Mouse (Mus musculus): Measurements from ENCODE around the gene Itga9. TPM values are rescaled to one million over a fixed set of nuclear protein-coding genes. Genes with fewer than 3 reads are reported as not detected.
A peak's percentile ranks its signal among the peaks of the same experiment; 100 is the strongest.

Itga9 gene
- total RNA-seq, 2 experiments from 2014 or later: 6.9 to 8.2 TPM

DNA sequence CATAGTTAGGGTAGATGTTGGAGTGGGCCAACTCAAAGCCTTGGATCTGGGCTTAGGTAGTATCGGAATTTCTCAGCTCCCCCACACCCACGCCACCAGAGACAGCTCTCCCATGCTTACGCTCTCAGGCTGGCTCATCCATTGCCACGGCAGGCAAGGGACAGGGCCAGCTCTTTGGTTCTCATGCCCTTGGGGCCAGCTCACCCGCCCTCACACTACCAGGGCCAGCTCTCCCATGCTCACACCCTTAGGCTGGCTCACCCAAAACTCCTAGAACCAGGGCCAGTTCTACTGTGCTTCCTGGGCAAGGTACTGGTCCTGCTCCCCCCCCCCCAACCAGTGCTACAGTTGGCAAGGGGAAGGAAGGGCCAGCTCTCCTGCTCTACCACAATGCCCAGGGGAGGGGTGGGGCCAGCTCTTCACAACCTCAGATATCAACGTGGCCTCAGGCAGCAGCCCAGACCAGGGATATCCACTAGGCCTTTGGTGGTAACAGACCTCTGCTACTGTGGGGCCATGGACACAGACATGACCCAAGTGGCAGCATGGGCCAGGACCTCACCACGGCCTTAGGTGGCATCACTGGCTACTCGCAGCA lies 69.2 kb downstream of the Itga9 start:
- no peak for DNase-seq (ENCODE audit: extremely low spot score in 1 of 2, low spot score in 2 of 2)
- intact Hi-C loops (cut with DNase I): no loop called here

DNA sequence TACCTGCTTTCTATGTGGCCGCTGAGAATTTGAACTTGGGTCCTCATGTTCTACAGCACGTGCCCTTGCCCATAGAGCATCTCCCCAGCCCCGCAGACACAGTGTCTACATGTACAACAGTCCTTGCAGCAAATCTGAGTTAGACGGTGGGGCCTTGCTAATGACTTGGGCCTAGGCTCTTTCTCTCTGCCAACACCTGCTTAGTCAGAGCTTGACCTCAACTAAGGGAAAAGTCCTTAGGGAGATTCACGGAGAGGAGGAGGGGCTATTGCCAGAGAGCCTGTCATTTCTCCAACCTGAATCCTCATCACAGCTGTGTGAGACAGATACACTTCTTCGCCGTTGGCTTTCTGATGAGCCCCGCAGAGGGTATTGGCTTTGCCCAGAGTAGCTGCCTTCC lies 70.2 kb downstream of the Itga9 start:
- intact Hi-C loops (cut with DNase I): no loop called here
- no peak for DNase-seq (ENCODE audit: extremely low spot score in 1 of 2, low spot score in 2 of 2)

DNA sequence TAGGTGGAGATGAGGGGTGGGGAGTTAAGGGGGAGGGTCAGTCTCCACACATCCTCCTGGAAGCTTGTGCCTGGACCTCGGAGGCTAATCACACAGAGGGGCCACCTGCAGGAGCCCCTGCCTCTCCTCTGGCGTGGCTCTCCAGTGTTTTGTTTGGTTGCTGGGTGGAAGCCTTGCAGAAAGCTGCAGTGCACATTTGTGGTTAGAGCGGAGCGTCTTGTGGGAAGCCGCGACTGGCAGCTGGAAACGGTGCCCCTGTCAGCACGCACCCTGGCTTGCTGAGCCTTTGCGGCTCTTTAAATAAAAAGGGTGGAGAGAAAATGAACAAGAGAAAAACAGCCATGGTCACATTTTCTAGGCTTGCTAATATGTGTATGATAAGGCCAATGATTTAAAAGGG lies 70.9 kb downstream of the Itga9 start:
- no peak for DNase-seq (ENCODE audit: extremely low spot score in 1 of 2, low spot score in 2 of 2)
- intact Hi-C loops (cut with DNase I): no loop called here

DNA sequence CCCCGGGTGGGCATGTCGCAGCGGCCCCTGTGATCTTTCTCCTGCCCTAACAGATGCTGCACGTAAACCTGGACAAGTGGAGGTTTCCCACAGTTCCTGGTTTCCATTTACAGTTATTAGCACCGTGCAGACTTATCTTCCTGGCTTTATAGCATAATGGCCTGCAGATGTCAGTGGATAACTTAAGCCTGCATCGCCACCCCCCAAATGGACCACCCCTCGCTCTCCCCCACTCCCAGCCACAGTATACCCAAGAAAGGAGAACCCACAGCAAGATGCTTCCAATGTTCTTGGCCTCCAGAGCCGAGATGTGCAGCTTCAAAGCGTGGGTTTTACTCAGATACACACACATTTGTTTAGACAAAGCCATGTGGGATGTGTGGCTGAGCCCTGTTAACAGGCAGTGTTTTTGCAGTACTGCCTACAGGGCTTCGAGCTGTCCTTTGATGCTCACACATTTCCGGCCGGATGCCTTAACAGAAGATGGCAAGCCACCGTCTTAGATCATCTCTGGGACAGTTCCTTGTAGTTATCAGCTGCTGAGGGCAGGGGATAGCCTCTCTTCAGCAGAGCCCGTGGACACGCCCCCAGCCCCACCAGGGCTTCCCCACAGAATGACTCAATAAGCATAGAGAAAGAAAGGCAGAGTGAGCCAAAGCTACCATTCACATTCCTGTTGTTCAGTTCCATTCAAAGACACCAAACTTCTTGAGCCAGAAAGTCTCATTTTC lies 71.7 kb downstream of the Itga9 start:
- DNase-seq (ENCODE audit: extremely low spot score in 1 of 2, low spot score in 2 of 2): peak in 1 of 2 experiments; percentile 60
- intact Hi-C loops (cut with DNase I): no loop called here

DNA sequence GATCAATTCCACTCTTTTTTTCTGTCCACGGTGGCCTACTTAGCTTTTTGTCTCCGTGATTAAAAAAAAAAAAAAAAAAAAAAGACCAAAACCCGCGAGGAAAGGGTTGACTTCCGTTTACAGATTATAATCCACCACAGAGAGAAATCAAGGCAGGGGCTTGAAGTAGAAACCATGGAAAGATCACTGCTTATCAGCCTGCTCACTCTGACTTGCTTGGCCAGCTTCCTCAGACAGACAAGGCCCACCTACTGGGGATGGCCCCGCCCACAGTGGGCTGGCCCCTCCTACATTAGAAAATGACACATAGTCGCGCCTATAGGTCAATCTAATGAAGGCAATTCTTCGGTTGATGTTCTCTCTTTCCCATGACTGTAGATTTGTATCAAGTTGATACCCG lies 72.3 kb downstream of the Itga9 start:
- no peak for DNase-seq (ENCODE audit: extremely low spot score in 1 of 2, low spot score in 2 of 2)
- intact Hi-C loops (cut with DNase I): no loop called here

DNA sequence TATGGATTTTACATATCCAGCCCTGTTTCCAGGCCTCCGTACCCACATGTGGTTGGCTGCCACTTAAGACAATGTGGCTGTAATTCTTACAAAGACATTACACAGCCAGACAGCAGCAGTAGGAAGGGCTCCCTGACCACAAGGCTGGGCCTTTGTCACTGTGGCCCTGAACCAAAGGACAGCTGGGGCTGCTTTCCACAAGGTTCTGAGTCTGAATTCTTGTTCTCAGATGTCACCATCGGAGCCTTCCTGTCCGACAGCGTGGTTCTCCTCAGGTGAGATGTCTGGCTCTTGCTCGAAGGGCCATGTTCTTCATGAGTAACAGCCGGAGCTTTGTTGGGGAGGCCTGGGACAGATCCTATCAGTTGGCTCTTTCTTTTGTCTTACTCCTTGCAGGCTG lies 75.0 kb downstream of the Itga9 start:
- no peak for DNase-seq (ENCODE audit: extremely low spot score in 1 of 2, low spot score in 2 of 2)
- intact Hi-C loops (cut with DNase I): loop anchor here (5.0 to 10.0 kb wide), 2 partner anchors 74 to 193 kb away; partner anchors contain the start of gene Itga9

DNA sequence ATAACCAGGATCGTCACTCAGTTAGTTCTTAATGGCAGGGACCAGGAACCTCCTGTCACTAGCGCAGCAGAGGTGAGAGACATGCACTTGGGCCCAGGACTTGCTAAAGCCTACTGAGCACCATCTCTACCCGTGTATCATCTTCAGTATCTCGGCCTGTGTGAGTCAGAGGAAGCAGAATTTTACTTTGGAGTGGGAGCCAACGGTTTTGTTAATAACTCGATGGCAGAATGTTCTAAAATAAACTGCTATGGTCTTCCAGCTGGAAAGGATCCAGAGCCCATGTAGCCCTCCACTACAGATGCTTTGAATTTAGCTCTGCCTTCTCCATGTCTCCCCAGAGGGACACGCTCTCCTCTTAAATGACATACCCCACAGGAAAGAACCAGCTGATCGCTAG lies 75.7 kb downstream of the Itga9 start:
- intact Hi-C loops (cut with DNase I): loop anchor here (5.0 to 10.0 kb wide), 2 partner anchors 75 to 193 kb away; partner anchors contain the start of gene Itga9
- DNase-seq (ENCODE audit: extremely low spot score in 1 of 2, low spot score in 2 of 2): peak in 1 of 2 experiments; percentile 41

DNA sequence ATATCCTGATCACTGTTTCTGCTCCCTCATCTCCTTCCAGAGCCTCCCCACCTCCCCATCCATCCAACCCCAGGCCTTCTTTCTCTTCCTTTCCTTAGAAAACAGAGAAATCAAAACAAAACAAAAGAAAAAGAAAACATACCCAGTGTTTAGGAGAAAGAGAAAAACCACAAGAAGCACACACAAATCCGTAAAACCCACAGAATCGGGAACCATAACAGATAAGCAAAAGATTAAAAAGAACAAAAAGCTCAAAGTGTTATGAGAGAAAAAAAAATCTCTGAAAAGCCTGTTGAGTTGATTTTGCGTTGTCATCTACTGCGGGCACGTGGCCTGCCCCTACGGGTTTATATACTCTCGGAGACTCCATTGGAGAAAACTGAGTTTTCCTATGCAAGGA lies 77.0 kb downstream of the Itga9 start:
- no peak for DNase-seq (ENCODE audit: extremely low spot score in 1 of 2, low spot score in 2 of 2)
- intact Hi-C loops (cut with DNase I): loop anchor here (5.0 to 10.0 kb wide), 2 partner anchors 76 to 191 kb away; partner anchors contain the start of gene Itga9

DNA sequence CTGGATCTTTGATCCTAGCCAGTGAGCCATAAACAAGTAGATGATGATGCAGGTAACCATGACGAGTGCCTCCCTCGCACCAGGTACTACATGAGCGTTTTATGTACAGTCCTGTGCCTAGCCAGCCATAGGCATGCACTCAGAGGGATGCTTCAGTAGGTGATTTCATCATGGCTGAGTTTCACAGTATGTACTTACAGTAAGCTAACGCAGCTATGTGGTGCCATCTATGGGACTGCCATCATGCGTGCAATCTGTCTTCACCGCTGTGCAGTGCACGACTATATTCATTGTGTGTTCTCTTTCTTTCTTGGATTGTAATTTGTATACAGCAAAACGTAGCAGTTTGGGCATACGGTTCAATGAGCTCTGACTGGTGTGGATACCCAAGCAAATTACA lies 77.9 kb downstream of the Itga9 start:
- intact Hi-C loops (cut with DNase I): loop anchor here (5.0 to 10.0 kb wide), 2 partner anchors 77 to 190 kb away; partner anchors contain the start of gene Itga9
- DNase-seq (ENCODE audit: extremely low spot score in 1 of 2, low spot score in 2 of 2): peak in 1 of 2 experiments; percentile 29

DNA sequence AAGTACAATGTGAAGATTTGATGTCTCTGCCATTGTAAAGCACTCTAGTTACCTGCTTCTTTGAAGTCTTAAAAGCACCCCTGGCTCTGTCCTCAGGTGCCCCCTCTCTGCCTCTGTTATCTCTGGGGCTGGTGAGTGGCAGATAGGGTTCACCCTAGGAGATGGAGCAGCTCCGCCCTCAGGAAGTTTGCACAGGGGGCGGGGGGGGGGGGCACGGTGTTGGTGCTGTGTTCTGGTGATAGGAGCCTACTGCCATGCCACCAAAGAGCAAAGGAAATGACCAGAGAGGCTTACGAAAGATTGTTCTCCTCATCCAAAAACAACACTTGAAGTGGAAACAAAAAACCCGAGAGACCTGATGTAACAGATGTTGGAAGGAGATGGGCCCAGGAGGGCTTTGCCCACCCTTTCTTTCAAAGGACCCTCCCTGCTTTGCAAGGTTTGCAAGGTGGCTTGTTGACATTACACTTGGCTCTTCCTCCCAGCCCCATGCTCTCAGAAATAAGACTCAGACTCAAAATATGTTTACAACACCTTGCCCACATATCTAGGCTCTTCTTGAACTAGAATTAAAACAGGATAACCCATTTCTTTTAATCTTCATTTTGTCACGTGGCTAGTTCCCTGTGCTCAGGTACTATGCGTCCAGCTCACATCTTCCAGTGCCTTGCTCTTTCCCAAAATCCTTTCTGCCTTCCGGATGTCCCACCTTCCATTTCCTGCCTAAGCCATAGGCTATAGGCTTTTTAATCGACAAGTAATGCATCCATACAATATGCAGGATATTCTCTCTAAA lies 79.9 kb downstream of the Itga9 start:
- intact Hi-C loops (cut with DNase I): loop anchor here (10.0 kb wide), 1 partner anchor 188 kb away; no protein-coding TSS in a partner anchor
- no peak for DNase-seq (ENCODE audit: extremely low spot score in 1 of 2, low spot score in 2 of 2)

DNA sequence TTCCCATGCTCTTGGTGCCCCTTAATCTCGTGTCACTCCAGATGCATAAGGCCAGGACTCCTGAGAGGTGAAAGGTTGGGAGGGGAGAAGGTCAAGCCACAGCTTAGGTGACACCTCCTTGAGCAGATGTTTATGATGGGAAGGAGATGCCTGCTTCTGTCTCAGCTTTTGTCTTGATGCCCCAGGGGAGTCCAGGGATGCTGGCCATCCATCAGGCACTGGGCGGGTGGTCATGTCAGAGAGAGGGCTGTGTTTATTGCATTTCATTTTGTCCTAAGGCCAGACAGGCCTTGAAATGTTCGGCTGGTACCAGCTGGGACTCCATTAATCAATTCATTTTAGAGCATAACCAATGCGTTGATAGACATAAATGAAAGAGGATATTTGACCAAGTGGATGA lies 81.8 kb downstream of the Itga9 start:
- intact Hi-C loops (cut with DNase I): loop anchor here (10.0 kb wide), 1 partner anchor 187 kb away; no protein-coding TSS in a partner anchor

DNA sequence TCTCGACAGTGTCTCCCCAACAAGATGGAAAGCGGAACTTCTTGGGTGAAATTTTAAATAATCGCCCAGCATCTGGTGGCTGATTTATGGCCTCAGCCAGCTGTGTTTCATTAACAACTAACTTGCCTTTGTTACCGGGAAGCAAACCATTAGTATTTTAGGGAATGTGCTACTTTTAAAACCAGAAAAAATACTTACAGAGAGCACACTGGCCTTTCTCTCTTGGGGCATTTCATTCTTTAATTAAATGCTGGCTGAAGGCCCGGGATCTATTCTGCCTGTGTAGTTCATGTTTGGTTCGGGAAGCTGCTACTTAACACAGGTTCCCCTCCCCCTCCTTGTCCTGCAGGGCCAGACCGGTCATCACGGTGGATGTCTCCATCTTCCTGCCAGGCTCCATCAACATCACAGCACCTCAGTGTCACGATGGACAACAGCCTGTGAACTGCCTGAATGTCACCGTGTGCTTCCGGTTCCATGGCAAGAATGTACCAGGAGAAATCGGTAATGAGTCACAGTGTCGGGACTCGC lies 82.5 kb downstream of the Itga9 start:
- intact Hi-C loops (cut with DNase I): loop anchor here (10.0 kb wide), 1 partner anchor 186 kb away; no protein-coding TSS in a partner anchor
- DNase-seq (ENCODE audit: extremely low spot score in 1 of 2, low spot score in 2 of 2): no peak

More for the DNA sequence above, 81.8 kb downstream of the Itga9 start:
- no peak for DNase-seq (ENCODE audit: extremely low spot score in 1 of 2, low spot score in 2 of 2)

DNA sequence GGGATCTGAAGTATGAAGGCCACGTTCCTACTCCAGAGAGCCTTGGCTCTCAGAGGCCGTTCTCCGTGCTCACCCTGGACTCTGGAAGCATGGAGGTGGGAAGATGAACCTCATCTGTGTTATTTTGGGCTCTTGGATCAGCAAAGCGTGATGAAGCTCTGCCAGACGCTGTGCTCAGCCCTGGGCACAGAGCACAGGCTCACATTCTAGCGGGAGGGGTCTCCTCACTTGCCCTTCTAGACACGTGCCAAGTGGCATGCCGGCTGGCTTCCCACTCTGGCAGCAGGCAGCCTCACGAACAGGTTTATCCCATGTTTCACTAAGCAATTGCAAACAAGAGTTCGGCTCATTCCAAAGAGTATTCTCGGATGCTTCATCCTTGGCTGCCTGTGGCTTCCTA lies 86.8 kb downstream of the Itga9 start:
- intact Hi-C loops (cut with DNase I): no loop called here
- DNase-seq (ENCODE audit: extremely low spot score in 1 of 2, low spot score in 2 of 2): peak; percentile 67 to 68

DNA sequence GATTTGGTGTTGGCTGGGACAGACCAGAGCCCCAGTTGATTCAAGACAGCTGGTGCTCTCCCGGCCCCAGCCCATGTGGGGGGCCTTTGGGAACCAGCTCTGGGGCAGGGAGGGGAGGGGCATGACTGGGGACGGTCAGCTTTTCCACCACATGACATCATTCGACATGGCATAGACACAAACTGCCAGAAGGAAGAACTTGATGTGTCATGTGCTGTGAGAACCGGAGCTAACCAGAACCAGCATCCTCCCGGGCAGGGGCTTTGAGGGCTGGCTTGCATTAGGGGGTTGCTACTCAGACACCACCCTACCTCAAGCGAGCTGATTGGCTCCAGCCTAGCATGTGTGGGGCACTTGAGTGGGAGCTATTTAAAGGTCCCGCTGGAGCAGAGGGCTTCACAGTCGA lies 87.9 kb downstream of the Itga9 start:
- DNase-seq (ENCODE audit: extremely low spot score in 1 of 2, low spot score in 2 of 2): no peak
- intact Hi-C loops (cut with DNase I): no loop called here

DNA sequence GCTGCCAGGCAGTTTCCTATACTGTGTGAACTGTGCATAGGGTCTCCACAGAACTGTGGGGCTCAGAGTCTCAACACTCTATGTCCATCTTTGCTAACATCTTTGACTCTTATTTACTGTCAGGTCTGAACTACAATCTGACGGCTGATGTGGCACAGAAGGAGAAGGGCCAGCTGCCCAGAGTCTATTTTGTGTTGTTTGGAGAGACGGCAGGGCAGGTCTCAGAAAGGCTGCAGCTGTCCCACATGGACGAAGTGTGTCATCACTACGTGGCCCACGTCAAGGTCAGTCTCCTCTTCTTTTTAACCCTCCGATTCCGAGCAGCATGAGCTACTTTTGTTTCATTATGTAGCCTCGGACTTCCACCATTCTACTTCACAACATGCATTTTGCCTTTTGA lies 91.7 kb downstream of the Itga9 start:
- intact Hi-C loops (cut with DNase I): no loop called here
- DNase-seq (ENCODE audit: extremely low spot score in 1 of 2, low spot score in 2 of 2): no peak

DNA sequence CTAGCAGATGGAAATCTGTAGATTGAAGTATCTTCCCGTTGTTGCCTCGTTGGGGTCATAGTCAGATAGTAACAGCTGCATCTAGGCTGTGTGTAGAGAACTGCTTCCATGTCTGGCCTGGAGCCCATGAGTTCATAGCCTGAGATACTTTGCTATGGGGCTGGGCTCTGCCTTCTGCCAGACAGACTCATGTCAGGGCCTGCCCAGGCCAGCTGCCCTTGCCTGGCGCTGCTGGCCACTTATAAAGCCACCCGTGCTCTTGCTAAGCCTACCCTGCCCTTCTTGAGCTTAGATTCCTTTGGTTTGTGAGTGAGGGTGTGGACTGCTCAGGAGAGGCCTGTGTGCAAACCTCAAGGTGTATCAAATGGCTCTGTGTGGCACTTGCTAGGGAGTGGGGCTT lies 93.2 kb downstream of the Itga9 start:
- intact Hi-C loops (cut with DNase I): no loop called here
- DNase-seq (ENCODE audit: extremely low spot score in 1 of 2, low spot score in 2 of 2): no peak

DNA sequence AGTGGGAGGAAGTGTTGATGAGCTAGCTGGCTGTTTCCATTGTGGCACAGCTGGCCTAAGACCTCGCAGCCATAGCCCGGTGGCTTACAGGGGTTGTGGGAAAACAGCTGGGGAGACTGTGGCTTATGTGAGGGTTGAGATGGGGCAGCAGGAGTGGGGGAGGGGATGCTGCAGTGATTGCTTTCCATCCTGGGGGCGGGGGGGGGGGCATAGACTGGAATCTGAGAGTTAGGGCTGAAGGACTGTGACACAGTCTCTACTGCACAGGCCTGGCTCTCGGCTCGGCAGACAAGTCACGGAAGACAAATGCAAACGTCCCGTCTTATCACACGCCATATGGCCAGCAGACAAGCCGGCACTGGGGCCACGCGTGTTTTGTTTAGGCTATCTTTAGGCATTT lies 94.4 kb downstream of the Itga9 start:
- intact Hi-C loops (cut with DNase I): no loop called here
- no peak for DNase-seq (ENCODE audit: extremely low spot score in 1 of 2, low spot score in 2 of 2)

DNA sequence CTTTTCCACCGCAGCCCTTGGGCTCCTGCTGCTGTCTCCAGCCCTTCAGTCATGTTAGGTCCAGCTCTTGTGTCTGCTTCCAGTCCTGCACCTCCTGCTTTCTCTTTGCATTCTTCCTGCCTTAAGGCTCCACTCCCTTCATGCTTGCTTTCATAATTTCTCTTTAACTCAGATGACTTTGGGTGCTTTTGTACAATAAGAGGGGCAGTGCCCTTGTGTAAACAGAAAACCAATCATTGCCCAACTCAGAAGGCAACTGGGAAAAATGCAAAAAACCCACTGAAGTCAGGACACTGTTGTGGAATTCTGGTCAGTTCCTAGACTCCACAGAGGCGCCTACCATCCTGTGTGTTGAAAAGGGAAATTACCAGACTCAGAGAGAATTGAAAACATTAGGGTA lies 95.3 kb downstream of the Itga9 start:
- DNase-seq (ENCODE audit: extremely low spot score in 1 of 2, low spot score in 2 of 2): no peak
- intact Hi-C loops (cut with DNase I): no loop called here

DNA sequence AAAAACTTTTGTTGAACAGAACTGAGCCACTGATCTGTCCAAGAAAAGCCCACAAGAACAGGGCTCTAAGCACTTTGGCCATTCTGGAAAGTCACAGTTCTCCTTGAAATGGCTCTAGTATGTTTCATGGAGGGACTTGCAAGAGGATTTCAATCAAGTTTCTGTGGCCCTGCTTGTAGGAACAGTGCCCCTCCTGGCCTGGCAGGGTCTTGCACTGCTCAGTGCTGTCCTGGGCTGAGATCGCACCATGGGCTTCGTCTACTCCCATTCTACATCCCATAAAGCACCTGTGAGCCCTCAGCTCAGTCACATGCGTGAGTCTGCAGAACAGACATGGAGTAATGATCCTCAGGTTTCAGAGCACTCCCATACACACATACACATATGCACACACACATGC lies 96.7 kb downstream of the Itga9 start:
- intact Hi-C loops (cut with DNase I): no loop called here
- no peak for DNase-seq (ENCODE audit: extremely low spot score in 1 of 2, low spot score in 2 of 2)

All from left cerebral cortex, postnatal 10 days (tissue).